Mouse (Mus musculus) olfactory bulb, adult 2 months (tissue): ENCODE data around the gene Hist1h2ak. TPM values are rescaled to one million over a fixed set of nuclear protein-coding genes. Genes with fewer than 3 reads are reported as not detected.
A peak's percentile ranks its signal among the peaks of the same experiment; 100 is the strongest.
"Not testable (repeated sequence)": the region's sequence is repeated elsewhere in the genome, so short reads cannot be mapped to it uniquely, and the experiment has no call there.

Experiments
- H3K27ac ChIP-seq: fragments of 200-500 bp; 2 replicates; pipeline ENCODE4 v1.5.1; 2012; ENCODE audit warnings: low read depth, low read length; ENCODE audit not compliant: insufficient read depth
- H3K4me1 ChIP-seq: fragments of 200-500 bp; 2 replicates; pipeline ENCODE4 v1.6.1; 2012; ENCODE audit warnings: low read length; ENCODE audit not compliant: control insufficient read depth, insufficient read depth
- H3K4me3 ChIP-seq: fragments of 200-500 bp; 2 replicates; pipeline ENCODE4 v1.5.1; 2012; ENCODE audit warnings: mild to moderate bottlenecking, low read depth, low read length, moderate library complexity; ENCODE audit not compliant: insufficient read depth
- CTCF ChIP-seq: fragments of 200-500 bp; IDR thresholded peaks from 2 replicates; pipeline ENCODE4 v1.5.1; 2012; ENCODE audit warnings: low read depth, mild to moderate bottlenecking, low read length, moderate library complexity; ENCODE audit not compliant: insufficient read depth
- POLR2A ChIP-seq: fragments of 200-500 bp; IDR thresholded peaks from 2 replicates; pipeline ENCODE4 v1.6.1; 2012; ENCODE audit warnings: mild to moderate bottlenecking, low read depth, low read length, moderate library complexity; ENCODE audit not compliant: insufficient read depth
- WGBS: fragments of 180-500 bp; shearing (Covaris S2); methylation state at CpG from one replicate; pipeline ENCODE4 v1.1.7; 2018; 5-methylcytosine and 5-hydroxymethylcytosine counted together
- polyA plus RNA-seq: library from polyadenylated mRNA; stranded (reverse); fragments of >200 nt; gene quantifications from 2 replicates; pipeline ENCODE4 v1.2.4, GENCODE M21; 2012; ENCODE audit warnings: low replicate concordance; ENCODE audit not compliant: missing spikeins, insufficient read depth, insufficient read length

The Hist1h2ak gene
- polyA plus RNA-seq, 1 experiment = not detected

DNA sequence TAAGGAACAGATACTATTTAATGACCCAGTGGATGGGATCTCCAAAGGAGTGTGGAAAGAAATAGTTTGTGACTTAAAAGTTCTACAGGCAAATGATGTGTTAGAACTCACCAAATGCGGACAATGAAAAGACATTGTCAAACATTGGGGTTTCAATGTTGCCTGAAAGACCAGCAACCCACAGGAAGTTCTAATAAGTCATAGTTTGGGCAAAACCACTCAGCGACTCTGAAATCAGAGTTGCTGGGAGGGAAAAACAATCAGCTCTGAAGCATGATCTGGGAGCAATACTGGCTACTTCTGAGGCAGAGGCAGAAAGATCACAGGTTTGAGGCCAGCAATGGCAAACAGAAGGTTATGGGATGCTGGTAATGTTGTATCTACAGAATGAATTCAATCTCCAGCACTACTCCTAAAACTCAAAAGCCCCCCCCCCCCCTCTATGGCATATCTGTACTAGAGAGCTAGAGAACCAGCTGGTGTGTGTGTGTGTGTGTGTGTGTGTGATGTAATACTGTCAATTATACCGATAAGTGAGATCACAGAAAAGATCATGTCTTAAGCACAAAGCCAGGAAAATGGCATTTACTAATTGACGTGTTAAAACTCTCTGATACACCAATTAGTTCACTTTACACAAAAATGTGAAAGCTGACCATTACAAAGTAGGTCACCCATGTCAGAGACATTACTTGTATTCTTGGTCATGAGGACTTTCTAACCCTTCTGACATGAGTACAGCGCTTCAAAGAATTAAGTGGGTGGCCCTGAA is 4.1 kb downstream of the Hist1h2ak start:
- no peak overlapping the region for H3K27ac ChIP-seq
- peaks cover 5% of the 10 kb centered on the region; the same call in 1 of the 2 replicates for H3K4me1 ChIP-seq
- no peak for TF ChIP-seq POLR2A
- 6% methylated on average over 5 of the region's 5 CpGs for WGBS
- peak overlapping the region; percentile 56 for H3K4me3 ChIP-seq

DNA sequence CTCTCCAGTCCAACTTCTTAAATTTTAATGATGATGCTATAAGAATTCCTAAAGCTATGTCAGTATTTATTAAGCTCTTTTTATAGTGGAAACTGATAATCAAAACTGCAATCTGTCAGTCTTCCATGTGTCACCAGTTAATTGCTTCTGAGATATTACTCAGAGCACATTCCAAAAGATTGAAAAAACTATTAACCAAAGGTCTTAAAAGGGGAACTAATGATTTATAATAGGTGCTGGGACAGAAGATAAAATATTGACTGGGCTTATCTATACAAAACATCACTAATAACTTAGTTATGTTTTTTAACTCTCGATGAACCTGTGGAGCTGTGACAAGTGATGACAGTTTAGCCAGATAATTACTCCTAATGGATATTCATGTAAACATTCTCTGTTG is 8.6 kb downstream of the Hist1h2ak start:
- WGBS = 87% methylated on average over 1 of the region's 1 CpGs
- no peak overlapping the region for H3K27ac ChIP-seq
- H3K4me1 ChIP-seq = peaks cover 3% of the 10 kb centered on the region; the same call in 1 of the 2 replicates
- no peak overlapping the region for H3K4me3 ChIP-seq
- TF ChIP-seq CTCF (no peak), POLR2A (no peak)

DNA sequence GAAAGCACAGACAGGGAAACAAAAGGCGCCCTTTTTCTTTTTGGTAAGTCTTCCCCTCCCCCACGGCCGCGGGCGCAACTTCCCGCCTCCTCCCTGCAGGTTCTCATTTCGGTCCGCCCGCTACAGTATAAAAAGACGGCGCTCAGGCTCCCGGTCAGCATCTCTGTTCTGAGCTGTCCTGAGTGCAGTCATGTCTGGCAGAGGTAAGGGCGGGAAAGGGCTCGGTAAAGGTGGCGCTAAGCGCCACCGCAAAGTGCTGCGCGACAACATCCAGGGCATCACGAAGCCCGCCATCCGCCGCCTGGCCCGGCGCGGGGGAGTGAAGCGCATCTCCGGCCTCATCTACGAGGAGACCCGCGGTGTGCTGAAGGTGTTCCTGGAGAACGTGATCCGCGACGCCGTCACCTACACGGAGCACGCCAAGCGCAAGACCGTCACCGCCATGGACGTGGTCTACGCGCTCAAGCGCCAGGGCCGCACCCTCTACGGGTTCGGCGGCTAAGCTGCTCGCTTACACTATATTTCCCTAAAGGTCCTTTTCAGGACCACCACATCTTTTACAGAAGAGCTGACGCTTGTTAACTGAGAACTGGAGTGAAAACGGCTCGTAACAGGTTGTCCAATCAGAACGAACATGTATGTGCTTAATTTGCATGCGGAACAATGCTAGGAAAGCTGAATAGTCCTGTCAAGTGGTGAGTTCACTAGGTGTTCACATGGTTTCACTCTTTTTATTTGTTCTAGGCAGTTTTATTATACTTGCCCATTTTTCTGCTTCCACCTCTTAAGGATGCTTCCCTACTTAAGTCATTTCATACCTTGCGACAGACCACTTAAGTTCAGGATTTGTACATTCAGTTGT is 18.5 kb downstream of the Hist1h2ak start, which contains the start of gene Hist1h4j:
Hist1h4j (plus strand) TSS at position 159 of the 862 bp plus-strand sequence.
- WGBS = under 1% methylated on average over 55 of the region's 56 CpGs
- peak; percentile 70; the same call in 1 of the 2 replicates for TF ChIP-seq POLR2A
- H3K4me3 ChIP-seq = peak within 1 kb of the TSS; percentile 53
- H3K4me1 ChIP-seq = not testable (repeated sequence)
- H3K27ac ChIP-seq = peak within 1 kb of the TSS; percentile 76

DNA sequence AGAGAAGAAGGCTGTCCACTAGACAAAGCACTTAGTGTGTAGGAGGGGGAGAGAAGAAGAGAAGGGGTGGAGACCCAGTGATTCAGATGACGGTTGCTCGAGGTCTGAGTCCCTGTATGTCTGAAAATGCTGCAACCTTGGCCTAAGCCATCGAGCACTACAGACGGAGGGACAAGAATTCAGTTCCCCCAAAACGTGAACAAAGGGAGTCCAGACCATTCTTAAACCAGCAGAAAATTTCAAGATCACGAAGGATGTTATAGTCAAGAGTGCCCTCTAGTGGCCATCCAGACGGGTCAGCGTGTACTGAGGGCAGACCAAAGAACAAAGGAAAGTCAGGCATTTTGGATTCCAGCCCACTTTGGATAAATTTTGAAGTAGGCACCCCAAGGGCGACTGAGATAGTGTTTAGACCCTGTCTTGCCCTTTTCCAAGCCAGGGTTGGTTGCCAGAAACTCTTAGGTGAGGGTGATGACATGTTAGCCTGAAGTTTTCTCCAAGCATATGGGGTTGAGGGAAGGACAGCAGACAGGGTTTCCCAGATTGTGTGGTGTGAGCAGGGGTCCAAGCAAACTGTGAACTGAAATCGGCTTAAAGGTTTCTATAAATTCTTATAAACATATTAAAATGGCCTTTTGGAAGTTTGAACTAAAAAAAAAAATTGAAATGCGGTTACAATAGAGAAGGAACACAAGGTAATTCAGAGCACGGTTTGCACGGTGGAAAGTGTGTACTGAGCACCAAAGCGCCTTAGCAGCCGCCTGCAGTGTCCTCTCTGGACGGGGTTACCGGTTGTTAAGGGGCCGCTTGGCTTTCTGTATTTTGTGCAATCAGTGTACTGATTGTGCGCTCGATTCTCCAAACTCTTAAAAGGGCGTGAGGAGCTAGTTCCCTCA is 19.4 kb downstream of the Hist1h2ak start:
- H3K4me3 ChIP-seq = peak overlapping the region; percentile 53
- TF ChIP-seq CTCF = peak; percentile 32; the same call in 1 of the 2 replicates
- TF ChIP-seq POLR2A = no peak
- peak overlapping the region; percentile 76 for H3K27ac ChIP-seq
- under 1% methylated on average over 21 of the region's 21 CpGs for WGBS
- peaks cover 2% of the 10 kb centered on the region; the same call in 1 of the 2 replicates for H3K4me1 ChIP-seq

DNA sequence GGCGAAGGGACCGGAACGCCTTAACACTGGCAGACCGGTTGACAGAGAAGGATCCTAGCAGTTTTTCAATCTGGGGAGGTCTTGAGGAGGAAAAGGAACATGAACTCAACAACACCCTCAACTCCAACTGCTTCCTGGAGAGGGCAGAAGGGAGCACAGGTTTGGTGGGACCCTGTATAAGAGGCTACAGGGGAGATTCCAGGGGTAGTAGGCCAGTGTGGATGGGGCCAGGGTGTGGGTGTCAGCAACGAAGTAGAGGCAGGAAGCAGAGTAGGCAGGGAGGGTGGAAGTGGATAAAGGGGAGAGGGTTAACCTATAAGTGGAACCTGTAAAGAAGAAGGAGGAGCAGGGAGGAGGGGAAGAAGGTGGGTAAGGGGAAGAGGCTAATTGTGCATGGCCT is 20.2 kb downstream of the Hist1h2ak start:
- H3K4me1 ChIP-seq = peaks cover 2% of the 10 kb centered on the region; the same call in 1 of the 2 replicates
- no peak overlapping the region for H3K4me3 ChIP-seq
- TF ChIP-seq CTCF = no peak
- no peak for TF ChIP-seq POLR2A
- H3K27ac ChIP-seq = no peak overlapping the region
- 74% methylated on average over 5 of the region's 5 CpGs for WGBS

DNA sequence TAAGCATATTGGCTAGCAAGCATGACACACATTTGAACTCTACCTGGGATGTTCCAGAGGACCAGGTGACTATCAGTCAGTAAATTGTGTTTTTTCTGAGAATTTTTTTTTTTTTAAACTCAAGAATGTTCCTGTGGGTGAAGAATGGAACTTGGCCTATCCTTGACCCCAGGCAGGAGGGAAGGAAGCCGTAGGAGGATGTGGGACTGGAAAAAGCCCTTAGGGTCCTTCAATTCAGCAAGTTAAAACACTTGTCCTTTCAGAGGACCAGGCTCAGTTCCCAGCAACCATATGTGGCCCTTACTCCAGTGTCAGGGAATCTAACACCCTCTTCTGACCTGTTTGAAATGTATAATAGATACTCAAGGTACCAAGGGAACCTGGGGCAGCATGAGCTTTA is 24.1 kb downstream of the Hist1h2ak start:
- TF ChIP-seq CTCF = no peak
- TF ChIP-seq POLR2A = no peak
- Histone ChIP-seq H3K4me1 (peaks cover 2% of the 10 kb centered on the region; the same call in 1 of the 2 replicates), H3K27ac (no peak overlapping the region), H3K4me3 (no peak overlapping the region)
- WGBS = 85% methylated on average over 1 of the region's 1 CpGs

DNA sequence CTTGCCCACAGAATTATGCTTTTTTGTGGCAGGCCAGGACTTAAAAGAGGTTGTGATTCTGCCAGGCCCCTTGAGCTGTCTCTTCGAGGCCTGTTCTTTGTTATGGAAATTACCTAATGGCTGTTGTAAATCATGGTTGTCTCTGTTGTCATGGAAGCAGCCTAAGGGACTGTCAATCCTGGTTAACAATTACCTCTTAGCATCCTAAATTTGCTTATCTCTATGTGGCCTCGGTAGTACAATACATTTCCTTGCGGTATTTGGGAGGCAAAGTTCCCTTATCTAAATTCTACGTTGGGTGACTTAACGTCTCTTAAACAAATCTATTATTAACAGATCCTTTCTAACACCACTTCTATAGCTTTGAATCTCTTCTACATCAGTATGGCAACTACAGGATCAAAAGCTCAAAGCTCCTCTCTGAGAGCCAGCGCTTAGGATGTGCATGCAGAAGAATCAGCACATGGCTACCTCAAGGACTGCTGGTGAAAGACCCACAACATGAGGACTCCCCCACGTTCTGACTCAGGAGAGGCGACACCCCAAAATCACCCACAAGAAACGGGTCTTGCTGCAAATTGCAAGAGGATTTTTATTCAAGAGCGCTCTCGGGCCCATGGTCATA is 25.6 kb downstream of the Hist1h2ak start:
- no peak overlapping the region for H3K4me3 ChIP-seq
- 58% methylated on average over 11 of the region's 11 CpGs for WGBS
- 0 out of 2 replicates have a peak overlapping the region, but pooled peaks have one; percentile 26 for H3K27ac ChIP-seq
- no peaks in the 10 kb centered on the region for H3K4me1 ChIP-seq
- TF ChIP-seq POLR2A = no peak
- no peak for TF ChIP-seq CTCF
